Mouse (Mus musculus) midbrain, embryonic 15.5 days (tissue): ENCODE measurements around the gene Card19. TPM values are rescaled to one million over a fixed set of nuclear protein-coding genes. Genes with fewer than 3 reads are reported as not detected.

Experiments
- ATAC-seq: fragments of 200-750 bp; cut with Nextera tagmentation; replicated peaks from 2 replicates; pipeline ENCODE4 v1.8.0; 2017; ENCODE audit warnings: moderate TSS enrichment
- H3K27ac ChIP-seq: fragments of 300-500 bp; sonication (generic); 2 replicates; pipeline ENCODE4 v1.5.1; 2015; ENCODE audit warnings: mild to moderate bottlenecking, inconsistent platforms
- H3K27me3 ChIP-seq: fragments of 300-500 bp; sonication (generic); replicated peaks from 2 replicates; pipeline ENCODE4 v1.6.1; 2015; ENCODE audit warnings: inconsistent platforms
- H3K36me3 ChIP-seq: fragments of 300-500 bp; sonication (generic); replicated peaks from 2 replicates; pipeline ENCODE4 v1.6.1; 2015; ENCODE audit warnings: inconsistent platforms
- H3K4me1 ChIP-seq: fragments of 300-500 bp; sonication (generic); 2 replicates; pipeline ENCODE4 v1.6.1; 2015; ENCODE audit warnings: inconsistent platforms
- H3K4me2 ChIP-seq: fragments of 300-500 bp; sonication (generic); 2 replicates; pipeline ENCODE4 v1.6.1; 2015; ENCODE audit warnings: inconsistent platforms, mild to moderate bottlenecking, moderate library complexity
- H3K4me3 ChIP-seq: fragments of 300-500 bp; sonication (generic); 2 replicates; pipeline ENCODE4 v1.5.1; 2015; ENCODE audit warnings: mild to moderate bottlenecking, inconsistent platforms
- H3K9ac ChIP-seq: fragments of 300-500 bp; sonication (generic); 2 replicates; pipeline ENCODE4 v1.6.1; 2015; ENCODE audit warnings: mild to moderate bottlenecking, inconsistent platforms
- H3K9me3 ChIP-seq: fragments of 300-500 bp; sonication (generic); 2 replicates; pipeline ENCODE4 v1.6.1; 2016; ENCODE audit warnings: inconsistent platforms
- WGBS: fragments of 180-500 bp; shearing (Covaris S2); methylation state at CpG from one replicate; pipeline ENCODE4 v1.1.7; 2015; ENCODE audit warnings: mixed read lengths; 5-methylcytosine and 5-hydroxymethylcytosine counted together
- polyA plus RNA-seq: library from polyadenylated mRNA; unstranded; fragments of >200 nt; fragmentation: Nextera tagmentation; extraction: Ambion mirVana; gene quantifications from 2 replicates; pipeline ENCODE4 v1.2.1, GENCODE M21; 2015

Gene Card19
- polyA plus RNA-seq, 1 experiment from 2014 or later, result 25.1 TPM

GRCm38 (mm10) chr13:49202556-49202955 lies 13.3 kb downstream of the Card19 start:
- no peaks in the 10 kb centered on the region for H3K36me3 ChIP-seq
- 92% methylated on average over 7 of the region's 7 CpGs for WGBS
- no peak overlapping the region for H3K4me3 ChIP-seq
- no peaks in the 10 kb centered on the region for H3K9me3 ChIP-seq
- H3K27ac ChIP-seq, result no peak overlapping the region
- H3K27me3 ChIP-seq, result no peaks in the 10 kb centered on the region
- ATAC-seq, result no peak
- peaks cover 4% of the 10 kb centered on the region; the same call in 1 of the 2 replicates for H3K4me1 ChIP-seq
- H3K4me2 ChIP-seq, result no peak overlapping the region
- no peak overlapping the region for H3K9ac ChIP-seq

- 89% methylated on average over 13 of the region's 13 CpGs for WGBS
- Histone ChIP-seq H3K27ac (no peak overlapping the region), H3K4me1 (peaks cover 4% of the 10 kb centered on the region; the same call in 1 of the 2 replicates), H3K27me3 (no peaks in the 10 kb centered on the region), H3K36me3 (no peaks in the 10 kb centered on the region), H3K9ac (no peak overlapping the region), H3K4me2 (no peak overlapping the region), H3K4me3 (no peak overlapping the region), H3K9me3 (no peaks in the 10 kb centered on the region)
- no peak for ATAC-seq
Observed at GRCm38 (mm10) chr13:49200688-49201087, 15.1 kb downstream of the Card19 start.

- Histone ChIP-seq H3K4me3 (no peak overlapping the region), H3K27ac (no peak overlapping the region), H3K4me1 (no peaks in the 10 kb centered on the region), H3K9me3 (no peaks in the 10 kb centered on the region), H3K9ac (no peak overlapping the region), H3K27me3 (no peaks in the 10 kb centered on the region), H3K4me2 (no peak overlapping the region), H3K36me3 (no peaks in the 10 kb centered on the region)
- 93% methylated on average over 7 of the region's 7 CpGs for WGBS
- no peak for ATAC-seq
Observed at GRCm38 (mm10) chr13:49199891-49200290, 15.9 kb downstream of the Card19 start.

- Histone ChIP-seq H3K9ac (no peak overlapping the region), H3K9me3 (no peaks in the 10 kb centered on the region), H3K4me3 (no peak overlapping the region), H3K27ac (no peak overlapping the region), H3K4me1 (no peaks in the 10 kb centered on the region), H3K36me3 (no peaks in the 10 kb centered on the region), H3K27me3 (no peaks in the 10 kb centered on the region), H3K4me2 (no peak overlapping the region)
- ATAC-seq, result no peak
- WGBS, result 94% methylated on average over 9 of the region's 9 CpGs
Observed at GRCm38 (mm10) chr13:49198734-49199133, 17.1 kb downstream of the Card19 start.

GRCm38 (mm10) chr13:49196766-49197165 lies 19.1 kb downstream of the Card19 start:
- Histone ChIP-seq H3K9me3 (no peaks in the 10 kb centered on the region), H3K4me1 (peaks cover 1% of the 10 kb centered on the region), H3K4me3 (no peak overlapping the region), H3K4me2 (no peak overlapping the region), H3K9ac (no peak overlapping the region), H3K27me3 (no peaks in the 10 kb centered on the region), H3K27ac (no peak overlapping the region), H3K36me3 (no peaks in the 10 kb centered on the region)
- WGBS, result 85% methylated on average over 6 of the region's 6 CpGs
- no peak for ATAC-seq

GRCm38 (mm10) chr13:49196211-49196610 lies 19.6 kb downstream of the Card19 start:
- Histone ChIP-seq H3K4me2 (no peak overlapping the region), H3K9ac (no peak overlapping the region), H3K27me3 (no peaks in the 10 kb centered on the region), H3K4me1 (peaks cover 7% of the 10 kb centered on the region), H3K4me3 (no peak overlapping the region), H3K36me3 (no peaks in the 10 kb centered on the region), H3K9me3 (no peaks in the 10 kb centered on the region), H3K27ac (no peak overlapping the region)
- ATAC-seq, result no peak
- WGBS, result 85% methylated on average over 5 of the region's 5 CpGs

GRCm38 (mm10) chr13:49195651-49196050 lies 20.2 kb downstream of the Card19 start:
- Histone ChIP-seq H3K36me3 (no peaks in the 10 kb centered on the region), H3K4me2 (no peak overlapping the region), H3K4me1 (peaks cover 12% of the 10 kb centered on the region), H3K27ac (no peak overlapping the region), H3K27me3 (no peaks in the 10 kb centered on the region), H3K4me3 (no peak overlapping the region), H3K9ac (no peak overlapping the region), H3K9me3 (no peaks in the 10 kb centered on the region)
- WGBS, result 92% methylated on average over 7 of the region's 7 CpGs
- ATAC-seq, result no peak

- Histone ChIP-seq H3K9me3 (no peaks in the 10 kb centered on the region), H3K4me2 (no peak overlapping the region), H3K27me3 (no peaks in the 10 kb centered on the region), H3K4me1 (peaks cover 12% of the 10 kb centered on the region), H3K9ac (no peak overlapping the region), H3K36me3 (no peaks in the 10 kb centered on the region), H3K27ac (no peak overlapping the region), H3K4me3 (no peak overlapping the region)
- no peak for ATAC-seq
- WGBS, result 95% methylated on average over 13 of the region's 13 CpGs
Observed at GRCm38 (mm10) chr13:49194811-49195210, 21.0 kb downstream of the Card19 start.

GRCm38 (mm10) chr13:49193650-49194049 lies 22.2 kb downstream of the Card19 start:
- WGBS, result 96% methylated on average over 17 of the region's 17 CpGs

GRCm38 (mm10) chr13:49192156-49192855 lies 23.5 kb downstream of the Card19 start:
- Histone ChIP-seq H3K4me3 (no peak overlapping the region), H3K27ac (no peak overlapping the region), H3K36me3 (no peaks in the 10 kb centered on the region), H3K4me2 (no peak overlapping the region), H3K9me3 (no peaks in the 10 kb centered on the region), H3K4me1 (peaks cover 23% of the 10 kb centered on the region), H3K9ac (no peak overlapping the region), H3K27me3 (no peaks in the 10 kb centered on the region)
- WGBS, result 70% methylated on average over 16 of the region's 16 CpGs
- ATAC-seq, result no peak

More at GRCm38 (mm10) chr13:49193650-49194049, 22.2 kb downstream of the Card19 start:
- H3K36me3 ChIP-seq, result no peaks in the 10 kb centered on the region
- H3K27me3 ChIP-seq, result no peaks in the 10 kb centered on the region
- H3K27ac ChIP-seq, result no peak overlapping the region
- peaks cover 12% of the 10 kb centered on the region for H3K4me1 ChIP-seq
- no peak for ATAC-seq
- no peak overlapping the region for H3K4me2 ChIP-seq
- H3K9me3 ChIP-seq, result no peaks in the 10 kb centered on the region
- H3K4me3 ChIP-seq, result no peak overlapping the region
- H3K9ac ChIP-seq, result no peak overlapping the region

GRCm38 (mm10) chr13:49191673-49192035 lies 24.2 kb downstream of the Card19 start:
- H3K9ac ChIP-seq, result no peak overlapping the region

GRCm38 (mm10) chr13:49190876-49191672 lies 24.8 kb downstream of the Card19 start:
- no peaks in the 10 kb centered on the region for H3K27me3 ChIP-seq
- no peak for ATAC-seq
- H3K27ac ChIP-seq, result no peak overlapping the region
- H3K36me3 ChIP-seq, result no peaks in the 10 kb centered on the region
- no peaks in the 10 kb centered on the region for H3K9me3 ChIP-seq
- peaks cover 29% of the 10 kb centered on the region for H3K4me1 ChIP-seq
- WGBS, result 78% methylated on average over 7 of the region's 7 CpGs
- no peak overlapping the region for H3K4me3 ChIP-seq
- no peak overlapping the region for H3K9ac ChIP-seq
- no peak overlapping the region for H3K4me2 ChIP-seq

More at GRCm38 (mm10) chr13:49191673-49192035, 24.2 kb downstream of the Card19 start:
- no peak overlapping the region for H3K27ac ChIP-seq
- H3K4me1 ChIP-seq, result peaks cover 28% of the 10 kb centered on the region
- H3K9me3 ChIP-seq, result no peaks in the 10 kb centered on the region
- ATAC-seq, result no peak
- H3K27me3 ChIP-seq, result no peaks in the 10 kb centered on the region
- no peak overlapping the region for H3K4me2 ChIP-seq
- no peak overlapping the region for H3K4me3 ChIP-seq
- 55% methylated on average over 5 of the region's 5 CpGs for whole genome bisulfite sequencing
- H3K36me3 ChIP-seq, result no peaks in the 10 kb centered on the region
